Mouse (Mus musculus) limb, embryonic 11.5 days (tissue): ENCODE results near the gene Pde4d. TPM values are rescaled to one million over a fixed set of nuclear protein-coding genes. Genes with fewer than 3 reads are reported as not detected.
"Not testable (repeated sequence)": the region's sequence is repeated elsewhere in the genome, so short reads cannot be mapped to it uniquely, and the experiment has no call there.

ENCODE experiments used
- ATAC-seq: fragments of 200-750 bp; cut with Nextera tagmentation; 2 replicates; pipeline ENCODE4 v1.8.0; 2017; ENCODE audit warnings: low read depth; ENCODE audit not compliant: insufficient number of reproducible peaks, low FRiP score, low TSS enrichment
- DNase-seq: peaks from one replicate; pipeline ENCODE4 v3.0.0-alpha.2; 2015; ENCODE audit warnings: low spot score
- H3K27ac ChIP-seq: fragments of 300-500 bp; sonication (generic); replicated peaks from 2 replicates; pipeline ENCODE4 v1.5.1; 2014; ENCODE audit warnings: low read depth, mild to moderate bottlenecking, low read length
- H3K27me3 ChIP-seq: fragments of 300-500 bp; sonication (generic); 2 replicates; pipeline ENCODE4 v1.6.1; 2014; ENCODE audit warnings: mild to moderate bottlenecking, low read length, mixed read lengths; ENCODE audit not compliant: control insufficient read depth, insufficient read depth
- H3K36me3 ChIP-seq: fragments of 300-500 bp; sonication (generic); 2 replicates; pipeline ENCODE4 v1.6.1; 2014; ENCODE audit warnings: mild to moderate bottlenecking, low read length, moderate library complexity, mixed read lengths; ENCODE audit not compliant: control insufficient read depth, insufficient read depth
- H3K4me1 ChIP-seq: fragments of 300-500 bp; sonication (generic); 2 replicates; pipeline ENCODE4 v1.6.1; 2014; ENCODE audit warnings: low read length, mixed read lengths; ENCODE audit not compliant: control insufficient read depth, insufficient read depth
- H3K4me2 ChIP-seq: fragments of 300-500 bp; sonication (generic); 2 replicates; pipeline ENCODE4 v1.6.1; 2014; ENCODE audit warnings: low read depth, mild to moderate bottlenecking, moderate library complexity; ENCODE audit not compliant: severe bottlenecking
- H3K4me3 ChIP-seq: fragments of 300-500 bp; sonication (generic); 2 replicates; pipeline ENCODE4 v1.5.1; 2014; ENCODE audit warnings: low read depth, low read length
- H3K9ac ChIP-seq: fragments of 300-500 bp; sonication (generic); 2 replicates; pipeline ENCODE4 v1.6.1; 2014; ENCODE audit warnings: mild to moderate bottlenecking, low read length
- H3K9me3 ChIP-seq: fragments of 300-500 bp; sonication (generic); 2 replicates; pipeline ENCODE4 v1.6.1; 2016; ENCODE audit warnings: low read length; ENCODE audit not compliant: control insufficient read depth
- WGBS: fragments of 180-500 bp; shearing (Covaris S2); extraction: QIAGEN DNeasy Blood & Tissue Kit; methylation state at CpG from one replicate; pipeline ENCODE4 v1.1.7; 2014; 5-methylcytosine and 5-hydroxymethylcytosine counted together
- polyA plus RNA-seq: library from polyadenylated mRNA; unstranded; fragments of >200 nt; fragmentation: Nextera tagmentation; extraction: Ambion mirVana; gene quantifications from 2 replicates; pipeline ENCODE4 v1.2.1, GENCODE M21; 2014

Pde4d gene
- polyA plus RNA-seq, 1 experiment from 2014 or later: 13.3 TPM

DNA sequence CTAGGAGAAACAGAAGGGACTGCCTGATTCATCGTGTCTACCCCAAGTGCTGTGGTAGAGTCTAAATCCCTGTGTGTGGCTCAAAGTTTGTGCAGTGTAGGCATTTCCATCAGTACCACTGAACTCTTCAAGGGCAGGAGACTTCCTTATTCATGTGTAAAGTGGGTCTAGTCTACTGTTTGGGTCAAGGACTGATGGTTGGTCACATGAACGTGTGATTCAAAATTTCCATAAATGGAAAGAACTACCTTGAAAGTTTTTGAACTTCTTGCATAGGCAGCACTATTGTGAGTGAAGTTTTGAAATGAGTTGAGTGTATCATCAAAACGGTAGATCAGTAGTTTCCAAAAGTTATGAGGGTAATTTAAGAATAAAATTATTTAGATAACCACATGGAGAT is 313.5 kb downstream of the Pde4d start:
- 89% methylated on average over 3 of the region's 3 CpGs for WGBS
- H3K9me3 ChIP-seq: no peaks in the 10 kb centered on the region
- no peak overlapping the region for H3K4me3 ChIP-seq

DNA sequence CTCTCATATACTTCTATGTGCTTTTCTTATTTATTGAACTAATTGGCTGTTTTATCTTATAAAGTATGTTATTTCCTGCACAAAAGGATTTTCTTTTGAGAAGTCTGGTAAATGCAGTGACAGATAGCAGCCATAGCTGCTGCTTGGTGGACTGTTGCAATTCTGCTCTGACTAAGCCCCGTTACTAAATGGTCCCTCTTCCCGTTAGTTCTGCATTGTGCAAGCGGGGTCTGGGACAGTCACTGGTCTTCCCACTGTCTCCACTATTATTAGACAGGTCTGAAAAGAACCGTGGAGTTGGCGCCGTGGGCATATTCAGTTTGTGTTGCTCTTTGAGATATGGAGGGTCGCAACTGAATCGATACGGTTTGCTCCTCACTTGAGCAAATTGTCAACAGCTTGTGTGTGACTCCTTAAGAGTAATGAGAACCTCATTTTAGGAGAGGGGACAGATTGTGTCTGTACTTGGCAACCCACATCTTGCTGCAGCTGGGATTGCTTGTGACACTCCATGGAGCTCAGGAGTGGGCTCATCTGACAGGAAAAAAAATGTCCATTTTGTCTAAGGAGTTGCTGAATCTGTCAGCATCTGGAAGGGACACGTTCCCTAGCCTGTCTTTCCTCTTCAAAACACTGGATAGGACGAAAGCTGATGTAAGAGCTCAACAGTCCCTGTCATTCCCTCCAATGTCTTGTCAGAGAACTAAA is 316.4 kb downstream of the Pde4d start:
- Histone ChIP-seq H3K9me3 (no peaks in the 10 kb centered on the region), H3K27me3 (no peaks in the 10 kb centered on the region), H3K9ac (no peak overlapping the region), H3K36me3 (no peaks in the 10 kb centered on the region), H3K27ac (no peak overlapping the region), H3K4me1 (no peaks in the 10 kb centered on the region), H3K4me2 (no peak overlapping the region), H3K4me3 (no peak overlapping the region)
- ATAC-seq (no peak), DNase-seq (no peak)
- 80% methylated on average over 11 of the region's 11 CpGs for WGBS

More for the DNA sequence above, 313.5 kb downstream of the Pde4d start:
- DNase-seq (no peak), ATAC-seq (no peak)
- Histone ChIP-seq H3K27ac (no peak overlapping the region), H3K27me3 (no peaks in the 10 kb centered on the region), H3K4me1 (no peaks in the 10 kb centered on the region), H3K36me3 (no peaks in the 10 kb centered on the region), H3K9ac (no peak overlapping the region), H3K4me2 (no peak overlapping the region)

GRCm38 (mm10) chr13:108769465-108770056 is 319.8 kb downstream of the Pde4d start:
- Histone ChIP-seq H3K9ac (no peak overlapping the region), H3K4me3 (no peak overlapping the region), H3K36me3 (no peaks in the 10 kb centered on the region), H3K27me3 (no peaks in the 10 kb centered on the region), H3K9me3 (no peaks in the 10 kb centered on the region), H3K4me2 (no peak overlapping the region), H3K27ac (no peak overlapping the region), H3K4me1 (no peaks in the 10 kb centered on the region)
- DNase-seq (no peak), ATAC-seq (no peak)
- 83% methylated on average over 3 of the region's 3 CpGs for WGBS

GRCm38 (mm10) chr13:108772386-108772785 is 322.6 kb downstream of the Pde4d start:
- WGBS: 75% methylated on average over 3 of the region's 3 CpGs
- ATAC-seq: no peak

DNA sequence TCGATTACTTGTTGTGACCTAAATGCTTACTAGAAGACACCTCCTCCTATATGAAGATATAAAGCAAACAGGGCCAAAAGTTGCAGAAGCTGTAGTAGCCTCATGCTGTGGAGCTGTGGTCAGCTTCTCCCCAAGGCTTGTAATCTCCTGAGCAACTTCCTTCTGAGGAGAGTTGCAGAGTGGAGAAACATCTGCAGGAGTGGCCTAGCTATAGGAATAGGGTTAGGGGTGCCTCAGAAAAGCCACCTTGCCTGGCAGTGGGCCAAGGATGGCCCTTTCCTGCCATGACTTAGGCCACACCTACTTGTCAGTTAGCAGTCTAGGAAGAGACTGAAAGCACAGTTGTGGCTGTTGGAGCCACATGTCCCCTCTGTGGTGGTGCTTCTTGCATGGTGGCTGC is 325.2 kb downstream of the Pde4d start:
- no peaks in the 10 kb centered on the region for H3K36me3 ChIP-seq
- DNase-seq: no peak
- H3K9me3 ChIP-seq: no peaks in the 10 kb centered on the region
- H3K27me3 ChIP-seq: no peaks in the 10 kb centered on the region
- ATAC-seq: no peak
- no peak overlapping the region for H3K4me2 ChIP-seq
- no peak overlapping the region for H3K27ac ChIP-seq
- no peak overlapping the region for H3K9ac ChIP-seq
- WGBS: 83% methylated on average over 1 of the region's 1 CpGs
- no peak overlapping the region for H3K4me3 ChIP-seq
- no peaks in the 10 kb centered on the region for H3K4me1 ChIP-seq

More at GRCm38 (mm10) chr13:108772386-108772785, 322.6 kb downstream of the Pde4d start:
- no peak for DNase-seq
- Histone ChIP-seq H3K27ac (no peak overlapping the region), H3K27me3 (no peaks in the 10 kb centered on the region), H3K4me1 (no peaks in the 10 kb centered on the region), H3K36me3 (no peaks in the 10 kb centered on the region), H3K4me3 (no peak overlapping the region), H3K4me2 (no peak overlapping the region), H3K9ac (no peak overlapping the region), H3K9me3 (no peaks in the 10 kb centered on the region)

DNA sequence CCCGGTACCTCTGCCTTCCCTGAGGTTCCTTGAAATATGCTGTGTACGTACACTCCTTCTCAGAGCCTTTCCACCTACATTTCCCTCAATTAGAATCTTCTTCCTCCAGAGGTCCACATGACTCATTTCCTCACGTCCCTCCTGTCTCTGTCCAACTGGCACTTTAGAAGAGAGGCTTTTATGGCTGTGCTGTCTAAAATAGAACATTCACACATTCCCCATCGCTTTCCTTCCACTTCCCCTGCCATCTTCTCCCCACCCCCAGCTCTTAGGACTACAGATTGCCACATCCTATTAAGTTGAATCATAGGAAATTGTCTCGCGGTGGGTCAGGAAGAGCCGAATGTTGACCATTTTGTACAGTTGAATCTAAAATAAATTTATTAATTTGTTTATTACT is 326.1 kb downstream of the Pde4d start:
- no peak for ATAC-seq
- Histone ChIP-seq H3K9ac (no peak overlapping the region), H3K4me1 (no peaks in the 10 kb centered on the region), H3K4me3 (no peak overlapping the region), H3K36me3 (no peaks in the 10 kb centered on the region), H3K27ac (no peak overlapping the region), H3K27me3 (no peaks in the 10 kb centered on the region), H3K9me3 (no peaks in the 10 kb centered on the region), H3K4me2 (no peak overlapping the region)
- DNase-seq: no peak
- 83% methylated on average over 7 of the region's 7 CpGs for WGBS

- ATAC-seq, H3K27ac ChIP-seq, H3K9ac ChIP-seq, H3K4me3 ChIP-seq, H3K36me3 ChIP-seq, H3K9me3 ChIP-seq, H3K27me3 ChIP-seq, H3K4me1 ChIP-seq, DNase-seq, H3K4me2 ChIP-seq: not testable (repeated sequence)
- WGBS: 79% methylated on average over 3 of the region's 3 CpGs
Observed at GRCm38 (mm10) chr13:108797620-108798019, 347.9 kb downstream of the Pde4d start.

DNA sequence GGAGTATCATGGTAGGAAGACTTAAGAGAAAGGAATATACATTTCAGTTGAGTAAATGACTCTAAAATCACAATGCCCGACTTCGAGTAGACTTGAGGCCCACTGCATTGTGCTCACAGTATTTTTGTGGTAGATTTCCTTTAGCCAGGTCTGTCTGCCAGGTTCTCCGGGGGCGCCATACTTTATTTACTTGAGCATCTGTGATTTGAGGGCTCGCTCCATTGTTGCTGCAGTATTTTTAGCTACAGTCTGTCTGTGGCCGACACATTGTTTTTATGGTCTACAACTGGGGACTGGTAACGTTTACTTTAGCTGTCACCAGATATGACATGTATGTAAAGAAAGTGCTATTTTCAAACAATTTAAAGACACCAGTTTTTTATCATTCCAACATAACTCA is 359.4 kb downstream of the Pde4d start:
- H3K36me3 ChIP-seq: no peaks in the 10 kb centered on the region
- no peak overlapping the region for H3K9ac ChIP-seq
- H3K9me3 ChIP-seq: no peaks in the 10 kb centered on the region
- no peak overlapping the region for H3K27ac ChIP-seq
- WGBS: 91% methylated on average over 7 of the region's 7 CpGs
- H3K4me3 ChIP-seq: no peak overlapping the region
- H3K4me1 ChIP-seq: no peaks in the 10 kb centered on the region
- DNase-seq: no peak
- no peak overlapping the region for H3K4me2 ChIP-seq
- no peak for ATAC-seq
- no peaks in the 10 kb centered on the region for H3K27me3 ChIP-seq
